Mouse (Mus musculus) thymus, postnatal 10 days (tissue): ENCODE results near the gene Rheb.
"Not testable (repeated sequence)": the region's sequence is repeated elsewhere in the genome, so short reads cannot be mapped to it uniquely, and the experiment has no call there.

Experiments used
- DNase-seq, 2 experiments: peaks; one replicate each; pipeline ENCODE4 v3.0.0; 2021; ENCODE audit warnings: low spot score in 2 of 2

The Rheb gene

GRCm38 (mm10) chr5:24797858-24798257, 44.6 kb downstream of the Rheb start:
- DNase-seq = no peak

DNA sequence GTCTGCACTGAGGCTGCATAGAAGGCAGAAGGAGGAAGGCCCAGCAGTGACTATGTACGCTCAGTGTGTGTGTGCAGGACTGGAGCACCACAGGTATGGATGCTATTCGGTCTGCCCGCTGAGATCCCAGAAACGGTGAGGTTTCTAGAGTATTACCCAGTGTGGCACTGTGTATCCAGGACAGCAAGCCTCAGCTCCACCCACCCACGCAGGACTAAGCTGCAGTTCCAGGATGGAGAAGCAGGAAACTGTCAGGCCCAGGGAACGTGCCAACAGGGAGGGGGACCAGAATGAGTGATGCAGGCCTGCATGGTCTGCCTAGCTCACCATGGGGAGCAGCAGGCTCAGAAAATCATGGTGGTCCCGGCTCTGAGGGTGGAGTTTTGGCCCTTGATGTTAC, 49.5 kb downstream of the Rheb start:
- DNase-seq = no peak

GRCm38 (mm10) chr5:24782957-24783356, 59.5 kb downstream of the Rheb start:
- no peak for DNase-seq

DNA sequence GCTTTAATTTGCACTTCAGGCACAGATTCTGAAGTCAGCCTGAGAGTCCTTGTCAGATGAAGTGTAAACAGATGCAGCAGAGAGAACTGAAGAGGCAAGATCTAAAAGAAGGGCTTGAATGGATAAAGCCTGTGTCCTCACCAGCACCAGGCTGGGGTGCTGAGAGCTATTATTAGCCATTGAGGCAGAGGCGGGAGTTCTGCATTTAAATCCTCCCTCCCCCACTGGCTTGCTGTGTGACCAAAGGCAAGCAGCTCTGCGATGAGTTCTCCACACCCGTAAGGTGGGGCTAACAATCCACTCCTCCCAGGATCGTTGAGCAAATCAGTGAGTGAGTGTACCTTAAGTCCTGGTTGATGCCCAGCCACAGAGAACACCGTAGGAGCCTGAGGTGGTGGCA, 61.4 kb downstream of the Rheb start:
- no peak for DNase-seq

- peak in 1 of 2 experiments; percentile 41 for DNase-seq
Measured at GRCm38 (mm10) chr5:24779881-24780512, 62.4 kb downstream of the Rheb start.

GRCm38 (mm10) chr5:24779321-24779720, 63.1 kb downstream of the Rheb start:
- DNase-seq = no peak

DNA sequence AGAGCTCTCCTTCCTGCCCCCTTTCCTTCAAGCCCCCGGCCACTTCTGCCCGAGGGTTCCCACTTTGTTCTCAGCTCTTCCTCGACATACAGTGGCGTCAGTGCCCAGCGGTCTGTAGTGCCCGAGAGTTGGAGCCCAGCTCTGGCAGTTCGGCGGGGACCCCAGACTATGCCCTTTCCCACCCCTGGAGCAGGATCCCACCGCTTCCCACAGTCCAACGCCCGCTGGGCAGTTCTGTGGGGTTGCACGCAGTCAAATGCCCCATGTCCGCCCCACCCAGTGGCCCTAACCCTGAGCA, 63.6 kb downstream of the Rheb start:
- DNase-seq = no peak

DNA sequence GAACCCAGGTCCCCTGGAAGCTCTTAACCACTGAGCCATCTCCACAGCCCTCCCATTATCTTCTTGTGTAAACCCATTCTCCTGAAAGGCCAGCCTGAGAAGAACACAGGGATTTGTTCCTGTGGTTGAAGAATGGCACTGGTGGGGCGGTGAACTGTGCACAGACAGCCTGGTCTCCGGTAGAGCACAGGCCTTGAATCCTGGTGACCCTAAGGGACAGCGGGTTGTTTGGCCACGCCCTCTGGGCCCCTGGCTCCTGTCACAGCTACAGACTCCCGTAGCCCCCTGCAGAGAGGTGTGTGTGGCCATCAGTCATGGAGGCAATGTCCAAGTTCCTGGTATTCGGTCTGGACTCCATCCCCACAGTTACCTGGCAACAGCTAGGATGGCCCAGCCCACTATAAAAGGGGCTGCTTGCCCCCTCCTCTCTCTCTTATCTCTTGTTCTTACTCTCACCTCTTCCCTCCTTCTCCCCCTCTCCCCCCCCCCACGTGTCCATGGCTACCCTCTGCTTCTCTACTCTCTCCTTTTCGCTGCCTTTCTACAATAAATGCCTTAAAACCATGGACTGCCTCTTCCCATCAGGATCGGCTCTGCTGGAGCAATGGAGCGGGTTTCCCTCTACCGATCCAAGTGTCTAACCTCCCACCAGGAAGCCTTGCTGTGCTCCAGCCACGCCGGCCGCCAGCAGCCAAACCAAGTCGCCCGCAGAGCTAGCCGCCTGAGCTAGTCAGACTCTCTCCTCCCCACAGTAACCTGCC, 64.2 kb downstream of the Rheb start:
- DNase-seq = no peak

DNA sequence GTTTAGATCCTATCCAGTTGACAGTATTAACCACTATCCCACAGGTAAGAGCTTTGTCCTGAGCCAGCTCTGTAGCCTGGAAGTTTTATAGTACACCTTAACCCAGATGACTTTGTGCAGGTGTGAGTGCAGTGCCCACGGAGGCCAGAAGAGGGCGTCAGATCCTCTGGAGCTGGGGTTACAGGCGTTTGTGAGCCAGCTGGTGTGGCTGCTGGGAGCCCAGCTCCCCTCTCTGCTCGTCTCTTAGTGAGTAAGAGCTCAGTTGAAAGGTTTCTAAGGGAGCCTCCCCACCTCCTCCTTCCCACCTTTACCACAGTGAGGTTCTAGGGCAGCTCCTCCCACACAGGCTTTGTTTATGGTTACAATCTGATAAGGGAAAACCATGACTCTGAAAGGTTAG, 65.7 kb downstream of the Rheb start:
- peak; percentile 37 to 43 for DNase-seq

DNA sequence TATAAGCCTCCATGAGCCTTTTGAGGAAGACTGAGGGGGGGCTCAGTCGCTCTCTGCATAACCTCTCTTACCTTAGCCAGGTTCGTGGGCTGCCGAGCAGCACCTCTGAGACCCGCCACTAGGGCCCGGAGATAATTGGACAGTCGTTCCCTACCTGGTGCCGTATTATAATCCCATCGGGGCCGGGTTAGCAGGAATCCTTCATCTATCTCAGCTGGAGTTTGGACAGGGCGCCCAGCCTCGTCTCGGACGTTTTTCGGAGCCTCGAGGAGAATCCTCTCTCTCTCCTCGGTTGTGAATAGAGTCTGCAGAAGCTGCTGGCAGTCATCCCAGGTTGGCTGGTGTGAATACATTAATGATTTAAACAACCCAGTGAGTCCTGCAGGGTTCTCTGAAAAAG, 67.9 kb downstream of the Rheb start:
- DNase-seq = not testable (repeated sequence)

DNA sequence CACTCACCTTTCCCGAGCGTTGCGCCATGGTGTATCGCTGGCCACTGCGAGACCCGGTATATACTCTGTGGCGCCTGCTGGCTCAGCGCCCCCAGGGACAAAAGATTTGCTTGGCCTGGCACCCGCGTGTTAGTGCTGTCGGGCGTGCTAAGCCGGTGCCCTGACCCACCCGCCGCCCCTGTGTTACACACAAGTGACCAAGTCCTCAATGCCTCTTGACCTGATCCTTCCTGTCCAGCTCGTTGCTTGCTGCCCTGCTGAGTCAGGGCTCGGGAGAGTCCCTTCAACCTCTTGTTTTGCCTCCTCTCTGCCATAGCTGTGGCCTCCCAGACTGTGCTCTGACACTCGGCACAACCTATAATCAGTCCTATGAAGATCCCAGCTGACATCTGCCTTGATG, 84.6 kb downstream of the Rheb start, which contains the start of gene Crygn:
TSS of gene Crygn (minus strand) at position 193 of the 400 bp plus-strand sequence.
- no peak for DNase-seq

- no peak for DNase-seq
Measured at GRCm38 (mm10) chr5:24756931-24757330, 85.5 kb downstream of the Rheb start.
